Mouse (Mus musculus) cerebellum, postnatal 36 days (tissue): ENCODE results near the gene Myh2.

ENCODE experiments used
- DNase-seq, 2 experiments: peaks; one replicate each; pipeline ENCODE4 v3.0.0; 2021 to 2022; ENCODE audit warnings: mixed read lengths in 2 of 2

Myh2 gene

GRCm38 (mm10) chr11:67153123-67153522 is 17.7 kb upstream of the Myh2 start:
- peak; percentile 10 for DNase-seq

- DNase-seq, result no peak
Measured at GRCm38 (mm10) chr11:67153843-67154242, 17.0 kb upstream of the Myh2 start.

GRCm38 (mm10) chr11:67155650-67156049 is 15.2 kb upstream of the Myh2 start:
- DNase-seq, result no peak

GRCm38 (mm10) chr11:67160131-67160530 is 10.7 kb upstream of the Myh2 start:
- no peak for DNase-seq

- no peak for DNase-seq
Measured at GRCm38 (mm10) chr11:67163701-67164100, 7.1 kb upstream of the Myh2 start.

- no peak for DNase-seq
Measured at GRCm38 (mm10) chr11:67164851-67165250, 6.0 kb upstream of the Myh2 start.

GRCm38 (mm10) chr11:67169301-67169700 is 1.5 kb upstream of the Myh2 start:
- no peak for DNase-seq

- DNase-seq, result no peak
Measured at GRCm38 (mm10) chr11:67172439-67172838, 1.6 kb downstream of the Myh2 start.

- no peak for DNase-seq
Measured at GRCm38 (mm10) chr11:67176376-67176775, 5.5 kb downstream of the Myh2 start.

- DNase-seq, result no peak
Measured at GRCm38 (mm10) chr11:67190316-67190715, 19.5 kb downstream of the Myh2 start.

GRCm38 (mm10) chr11:67190814-67191213 is 20.0 kb downstream of the Myh2 start:
- no peak for DNase-seq

GRCm38 (mm10) chr11:67191496-67191895 is 20.7 kb downstream of the Myh2 start:
- no peak for DNase-seq

- DNase-seq, result no peak
Measured at GRCm38 (mm10) chr11:67199321-67199720, 28.5 kb downstream of the Myh2 start.

GRCm38 (mm10) chr11:67199752-67200151 is 28.9 kb downstream of the Myh2 start, which contains the start of gene Myh1:
Gene Myh1 (plus strand): TSS chr11:67200052.
- no peak for DNase-seq

- DNase-seq, result no peak
Measured at GRCm38 (mm10) chr11:67204766-67205165, 33.9 kb downstream of the Myh2 start.

GRCm38 (mm10) chr11:67221803-67222202 is 51.0 kb downstream of the Myh2 start:
- DNase-seq, result no peak

- DNase-seq, result no peak
Measured at GRCm38 (mm10) chr11:67224466-67224865, 53.6 kb downstream of the Myh2 start.

GRCm38 (mm10) chr11:67228731-67229130 is 57.9 kb downstream of the Myh2 start:
- DNase-seq, result no peak

GRCm38 (mm10) chr11:67229166-67229565 is 58.3 kb downstream of the Myh2 start:
- DNase-seq, result no peak

- no peak for DNase-seq
Measured at GRCm38 (mm10) chr11:67229946-67230345, 59.1 kb downstream of the Myh2 start.

GRCm38 (mm10) chr11:67235639-67236358 is 65.0 kb downstream of the Myh2 start:
- peak in 1 of 2 experiments; percentile 13 for DNase-seq

- DNase-seq, result no peak
Measured at GRCm38 (mm10) chr11:67236799-67237198, 66.0 kb downstream of the Myh2 start.

GRCm38 (mm10) chr11:67237481-67238079 is 66.8 kb downstream of the Myh2 start, which contains the start of gene Myh4:
Gene Myh4 (plus strand): TSS chr11:67238029.
- no peak for DNase-seq

GRCm38 (mm10) chr11:67241051-67241450 is 70.2 kb downstream of the Myh2 start:
- DNase-seq, result no peak
